Mouse (Mus musculus) forebrain, embryonic 10.5 days (tissue): ENCODE measurements at regions not wholly inside any gene's neighbourhood (a gene's known extent, or its start where the extent isn't known, plus 50 kb on each side); places are given as distances from the start of the nearest gene placed in this dataset.
"Not testable (repeated sequence)": the region's sequence is repeated elsewhere in the genome, so short reads cannot be mapped to it uniquely, and the experiment has no call there.

ENCODE experiments used
- DNase-seq: peaks from one replicate; pipeline ENCODE4 v3.0.0-alpha.2; 2017; ENCODE audit warnings: low spot score; ENCODE audit errors: extremely low spot score
- H3K27ac ChIP-seq: fragments of 300-500 bp; sonication (generic); 2 replicates; pipeline ENCODE4 v1.5.1; 2016; ENCODE audit warnings: mild to moderate bottlenecking
- H3K27me3 ChIP-seq: fragments of 300-500 bp; sonication (generic); 2 replicates; pipeline ENCODE4 v1.6.1; 2016; ENCODE audit warnings: mild to moderate bottlenecking; ENCODE audit not compliant: poor library complexity, severe bottlenecking
- H3K36me3 ChIP-seq: fragments of 300-500 bp; sonication (generic); replicated peaks from 2 replicates; pipeline ENCODE4 v1.6.1; 2016; ENCODE audit warnings: mild to moderate bottlenecking, moderate library complexity
- H3K4me1 ChIP-seq: fragments of 300-500 bp; sonication (generic); 2 replicates; pipeline ENCODE4 v1.6.1; 2016
- H3K4me3 ChIP-seq: fragments of 300-500 bp; sonication (generic); 2 replicates; pipeline ENCODE4 v1.5.1; 2016; ENCODE audit warnings: mild to moderate bottlenecking, moderate library complexity
- H3K9me3 ChIP-seq: fragments of 300-500 bp; sonication (generic); 2 replicates; pipeline ENCODE4 v1.6.1; 2016; ENCODE audit warnings: mild to moderate bottlenecking, moderate library complexity
- WGBS: fragments of 180-500 bp; shearing (Covaris S2); methylation state at CpG from one replicate; pipeline ENCODE4 v1.1.7; 2016; 5-methylcytosine and 5-hydroxymethylcytosine counted together

- H3K4me1 ChIP-seq: no peaks in the 10 kb centered on the region
- no peaks in the 10 kb centered on the region for H3K27me3 ChIP-seq
- WGBS: 85% methylated on average over 4 of the region's 4 CpGs
- peaks cover 4% of the 10 kb centered on the region for H3K9me3 ChIP-seq
- H3K27ac ChIP-seq: no peak overlapping the region
- no peaks in the 10 kb centered on the region for H3K36me3 ChIP-seq
- H3K4me3 ChIP-seq: no peak overlapping the region
- no peak for DNase-seq
Measured at GRCm38 (mm10) chr1:35202551-35202950, 352.8 kb downstream of the Plekhb2 start.

- Histone ChIP-seq H3K27ac (no peak overlapping the region), H3K9me3 (peaks cover 4% of the 10 kb centered on the region), H3K4me3 (no peak overlapping the region), H3K36me3 (no peaks in the 10 kb centered on the region), H3K4me1 (no peaks in the 10 kb centered on the region), H3K27me3 (no peaks in the 10 kb centered on the region)
- WGBS: 82% methylated on average over 11 of the region's 11 CpGs
- DNase-seq: no peak
Measured at GRCm38 (mm10) chr1:35206834-35207529, 357.2 kb downstream of the Plekhb2 start.

- H3K4me1 ChIP-seq: no peaks in the 10 kb centered on the region
- WGBS: 87% methylated on average over 13 of the region's 13 CpGs
- H3K27ac ChIP-seq: no peak overlapping the region
- no peak overlapping the region for H3K4me3 ChIP-seq
- DNase-seq: no peak
- no peaks in the 10 kb centered on the region; the same call in 1 of the 2 replicates for H3K9me3 ChIP-seq
- H3K27me3 ChIP-seq: no peaks in the 10 kb centered on the region
- no peaks in the 10 kb centered on the region for H3K36me3 ChIP-seq
Measured at GRCm38 (mm10) chr1:35212111-35212891, 362.5 kb downstream of the Plekhb2 start.

DNA sequence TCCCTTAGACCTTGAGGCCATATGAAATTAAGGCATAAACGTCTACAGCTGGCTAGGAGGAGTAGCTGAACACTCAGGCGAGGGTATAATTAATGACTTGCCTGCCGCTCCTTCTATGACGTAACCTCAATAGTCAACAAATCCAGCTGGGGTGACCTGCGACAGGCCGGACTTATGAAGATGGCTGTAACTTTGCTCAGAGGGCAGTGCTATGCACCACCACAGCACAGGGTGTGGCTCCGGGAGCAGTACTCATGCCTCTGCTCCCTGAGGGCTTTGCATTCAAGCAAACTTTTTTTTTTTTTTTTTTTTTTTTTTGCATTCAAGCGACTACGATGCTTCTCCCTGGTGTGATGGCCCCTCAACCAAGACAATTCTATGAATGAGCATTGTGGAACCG, 364.1 kb downstream of the Plekhb2 start:
- H3K36me3 ChIP-seq: no peaks in the 10 kb centered on the region
- no peak for DNase-seq
- no peaks in the 10 kb centered on the region for H3K4me1 ChIP-seq
- H3K27me3 ChIP-seq: no peaks in the 10 kb centered on the region
- 89% methylated on average over 10 of the region's 10 CpGs for WGBS
- no peak overlapping the region for H3K4me3 ChIP-seq
- no peaks in the 10 kb centered on the region; the same call in 1 of the 2 replicates for H3K9me3 ChIP-seq
- H3K27ac ChIP-seq: no peak overlapping the region

DNA sequence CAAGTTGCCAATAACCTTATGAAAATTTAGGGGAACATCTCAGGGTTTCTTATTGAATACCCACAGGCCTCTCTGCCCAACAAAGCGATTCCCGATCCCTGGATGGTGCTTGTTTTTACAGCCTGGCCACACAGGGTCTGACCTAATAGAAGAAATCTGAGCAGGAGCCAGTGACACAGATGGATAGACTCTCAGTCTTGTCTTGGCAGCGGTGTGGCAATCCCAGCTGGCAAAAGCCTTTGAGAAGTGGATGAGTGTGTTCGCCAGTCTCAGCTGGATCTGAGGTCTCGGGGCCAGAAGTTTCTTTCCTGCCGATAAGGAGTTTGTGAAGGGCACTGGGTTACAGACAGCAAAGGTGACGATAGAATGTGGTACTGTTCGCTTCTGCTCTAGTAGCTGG, 366.6 kb downstream of the Plekhb2 start:
- Histone ChIP-seq H3K4me1 (no peaks in the 10 kb centered on the region), H3K36me3 (no peaks in the 10 kb centered on the region), H3K27me3 (no peaks in the 10 kb centered on the region), H3K9me3 (no peaks in the 10 kb centered on the region; the same call in 1 of the 2 replicates), H3K27ac (no peak overlapping the region), H3K4me3 (no peak overlapping the region)
- DNase-seq: no peak
- 94% methylated on average over 8 of the region's 8 CpGs for WGBS

DNA sequence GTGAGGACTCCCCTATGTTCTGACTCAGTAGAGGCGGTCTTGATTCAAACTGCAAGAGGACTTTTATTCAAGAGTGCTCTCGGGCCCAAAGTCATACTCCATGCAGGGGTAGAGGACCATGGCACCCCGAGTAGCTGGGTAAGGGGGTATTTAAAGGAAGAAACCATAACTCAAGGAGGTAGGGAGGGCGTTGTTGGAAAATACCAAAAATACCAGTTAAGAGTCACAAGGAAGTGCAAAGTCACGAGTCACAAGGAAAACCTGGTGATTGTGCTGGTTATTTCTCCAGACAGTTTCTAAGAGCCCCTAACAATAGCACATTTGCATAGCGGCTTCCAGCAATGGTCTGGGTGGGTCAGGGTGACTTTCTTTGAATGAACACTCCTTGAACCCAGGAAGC, 370.4 kb downstream of the Plekhb2 start:
- not testable (repeated sequence) for H3K9me3 ChIP-seq, H3K27me3 ChIP-seq, H3K36me3 ChIP-seq, H3K27ac ChIP-seq, H3K4me1 ChIP-seq, H3K4me3 ChIP-seq, DNase-seq
- 93% methylated on average over 6 of the region's 6 CpGs for WGBS

DNA sequence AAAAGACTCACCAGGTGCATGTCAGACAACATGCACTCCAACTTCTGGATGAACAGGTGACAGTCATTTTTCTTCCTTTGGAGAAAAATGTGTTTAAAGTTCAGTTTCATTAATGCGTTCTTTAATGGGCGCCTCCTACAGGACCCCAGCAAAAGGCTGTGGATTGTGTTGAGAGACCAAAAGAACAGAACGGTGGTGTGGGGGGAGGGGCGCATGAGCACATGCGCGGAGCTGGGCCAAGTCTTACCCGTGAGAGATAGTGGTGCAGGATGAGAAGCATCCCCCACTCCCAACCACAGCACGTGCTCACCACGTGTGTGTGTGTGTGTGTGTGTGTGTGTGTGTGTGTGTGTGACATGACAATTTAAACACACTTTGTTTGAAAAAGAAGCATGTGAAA, 371.0 kb downstream of the Plekhb2 start:
- WGBS: 83% methylated on average over 9 of the region's 9 CpGs

GRCm38 (mm10) chr1:35232592-35232991, 382.8 kb downstream of the Plekhb2 start:
- H3K36me3 ChIP-seq: no peaks in the 10 kb centered on the region
- H3K4me3 ChIP-seq: no peak overlapping the region
- no peaks in the 10 kb centered on the region for H3K27me3 ChIP-seq
- no peak overlapping the region for H3K27ac ChIP-seq
- H3K4me1 ChIP-seq: peaks cover 7% of the 10 kb centered on the region; the same call in 1 of the 2 replicates
- no peak for DNase-seq
- 32% methylated on average over 2 of the region's 2 CpGs for WGBS
- no peaks in the 10 kb centered on the region for H3K9me3 ChIP-seq

More for the DNA sequence above, 371.0 kb downstream of the Plekhb2 start:
- no peak overlapping the region for H3K27ac ChIP-seq
- H3K4me3 ChIP-seq: no peak overlapping the region
- no peak for DNase-seq
- no peaks in the 10 kb centered on the region; the same call in 1 of the 2 replicates for H3K9me3 ChIP-seq
- no peaks in the 10 kb centered on the region for H3K4me1 ChIP-seq
- H3K27me3 ChIP-seq: no peaks in the 10 kb centered on the region
- no peaks in the 10 kb centered on the region for H3K36me3 ChIP-seq

GRCm38 (mm10) chr1:35238139-35238538, 388.4 kb downstream of the Plekhb2 start:
- no peaks in the 10 kb centered on the region for H3K9me3 ChIP-seq
- H3K4me3 ChIP-seq: no peak overlapping the region
- no peak overlapping the region for H3K27ac ChIP-seq
- no peaks in the 10 kb centered on the region for H3K27me3 ChIP-seq
- DNase-seq: no peak
- H3K36me3 ChIP-seq: no peaks in the 10 kb centered on the region
- H3K4me1 ChIP-seq: no peaks in the 10 kb centered on the region

DNA sequence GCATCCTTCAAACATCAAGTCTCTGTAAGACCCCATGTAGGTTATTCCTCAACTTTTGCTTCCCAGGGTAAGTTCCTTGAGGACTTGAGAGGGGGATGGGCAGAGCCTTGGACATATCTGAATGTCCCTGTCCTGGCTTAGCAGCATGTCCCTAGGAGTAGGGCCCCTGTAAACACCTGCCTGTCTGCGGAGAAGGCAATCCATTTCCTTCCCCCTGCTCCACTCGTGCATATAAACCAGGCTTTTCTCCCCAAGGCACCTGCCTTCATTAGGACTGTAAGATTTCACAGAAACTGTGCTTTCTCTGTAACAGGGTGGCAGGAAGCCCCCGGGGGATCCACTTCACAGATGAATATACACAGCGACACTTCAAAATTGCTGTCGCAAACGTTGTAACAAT, 393.1 kb downstream of the Plekhb2 start:
- H3K27me3 ChIP-seq: no peaks in the 10 kb centered on the region
- H3K9me3 ChIP-seq: no peaks in the 10 kb centered on the region
- no peak overlapping the region for H3K4me3 ChIP-seq
- no peak for DNase-seq
- H3K36me3 ChIP-seq: no peaks in the 10 kb centered on the region
- no peak overlapping the region for H3K27ac ChIP-seq
- no peaks in the 10 kb centered on the region for H3K4me1 ChIP-seq
- WGBS: 80% methylated on average over 6 of the region's 6 CpGs

- no peak for DNase-seq
- Histone ChIP-seq H3K27me3 (no peaks in the 10 kb centered on the region), H3K27ac (no peak overlapping the region), H3K9me3 (no peaks in the 10 kb centered on the region), H3K4me1 (no peaks in the 10 kb centered on the region), H3K36me3 (no peaks in the 10 kb centered on the region), H3K4me3 (no peak overlapping the region)
- 85% methylated on average over 6 of the region's 6 CpGs for WGBS
Measured at GRCm38 (mm10) chr1:35243339-35243738, 393.6 kb downstream of the Plekhb2 start.

DNA sequence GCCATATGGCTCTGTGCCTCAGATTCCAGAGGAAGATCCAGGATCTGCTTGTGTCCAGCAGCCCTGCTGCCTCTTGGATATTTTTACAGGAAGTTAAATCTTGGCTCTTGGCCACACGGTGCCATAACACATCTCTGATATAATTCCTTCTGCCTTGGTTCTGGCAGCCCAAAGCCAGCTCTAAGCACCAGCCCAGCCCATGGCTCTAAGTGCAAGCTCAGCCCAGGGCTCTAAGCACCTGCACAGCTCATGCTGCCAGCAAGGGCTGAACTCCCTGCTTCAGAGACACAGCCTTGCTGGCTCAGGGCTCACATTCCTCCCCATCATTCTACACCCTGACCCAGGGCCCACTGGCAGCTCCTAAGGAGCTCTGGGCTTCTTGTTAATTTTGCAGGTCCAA, 415.3 kb downstream of the Plekhb2 start:
- WGBS: 89% methylated on average over 1 of the region's 1 CpGs
- no peaks in the 10 kb centered on the region for H3K4me1 ChIP-seq
- no peaks in the 10 kb centered on the region for H3K36me3 ChIP-seq
- H3K9me3 ChIP-seq: no peaks in the 10 kb centered on the region
- no peak overlapping the region for H3K4me3 ChIP-seq
- H3K27me3 ChIP-seq: no peaks in the 10 kb centered on the region
- DNase-seq: no peak
- H3K27ac ChIP-seq: no peak overlapping the region

DNA sequence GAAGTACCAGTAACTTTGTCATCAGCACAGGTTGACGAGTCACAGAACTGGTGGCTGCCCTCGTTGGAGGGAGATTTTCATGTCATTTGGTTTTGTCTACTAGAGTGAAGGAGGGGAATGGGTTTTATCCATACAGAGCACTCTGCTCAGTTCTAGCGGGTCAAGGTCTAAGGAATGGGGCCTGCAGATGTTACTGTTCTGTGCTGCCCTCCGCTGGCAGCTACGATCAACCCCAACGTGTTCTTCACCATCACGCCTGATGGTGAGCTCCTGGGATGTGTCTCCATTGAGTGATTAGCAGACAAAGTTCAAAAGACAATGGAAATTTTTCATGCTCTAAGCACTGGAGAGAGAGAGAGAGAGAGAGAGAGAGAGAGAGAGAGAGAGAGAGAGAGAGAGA, 416.9 kb downstream of the Plekhb2 start:
- H3K4me3 ChIP-seq: no peak overlapping the region
- no peak overlapping the region for H3K27ac ChIP-seq
- no peaks in the 10 kb centered on the region for H3K9me3 ChIP-seq
- 62% methylated on average over 7 of the region's 7 CpGs for WGBS
- H3K27me3 ChIP-seq: no peaks in the 10 kb centered on the region
- H3K4me1 ChIP-seq: no peaks in the 10 kb centered on the region
- DNase-seq: no peak
- H3K36me3 ChIP-seq: no peaks in the 10 kb centered on the region
